Mouse (Mus musculus) heart, embryonic 10.5 days (tissue): Measurements from ENCODE around the gene Eif3b. TPM values are rescaled to one million over a fixed set of nuclear protein-coding genes. Genes with fewer than 3 reads are reported as not detected.
"Not testable (repeated sequence)": the region's sequence is repeated elsewhere in the genome, so short reads cannot be mapped to it uniquely, and the experiment has no call there.

Experiments
- DNase-seq: peaks from one replicate; pipeline ENCODE4 v3.0.0-alpha.2; 2017; ENCODE audit warnings: low spot score
- H3K27ac ChIP-seq: fragments of 300-500 bp; sonication (generic); 2 replicates; pipeline ENCODE4 v1.5.1; 2016; ENCODE audit warnings: mild to moderate bottlenecking
- H3K27me3 ChIP-seq: fragments of 300-500 bp; sonication (generic); 2 replicates; pipeline ENCODE4 v1.6.1; 2016; ENCODE audit warnings: mild to moderate bottlenecking; ENCODE audit not compliant: poor library complexity, insufficient read depth, severe bottlenecking
- H3K36me3 ChIP-seq: fragments of 300-500 bp; sonication (generic); 2 replicates; pipeline ENCODE4 v1.6.1; 2016; ENCODE audit warnings: mild to moderate bottlenecking, moderate library complexity
- H3K4me1 ChIP-seq: fragments of 300-500 bp; sonication (generic); 2 replicates; pipeline ENCODE4 v1.6.1; 2016; ENCODE audit warnings: mild to moderate bottlenecking
- H3K4me3 ChIP-seq: fragments of 300-500 bp; sonication (generic); 2 replicates; pipeline ENCODE4 v1.5.1; 2016; ENCODE audit warnings: mild to moderate bottlenecking, moderate library complexity
- H3K9me3 ChIP-seq: fragments of 300-500 bp; sonication (generic); 2 replicates; pipeline ENCODE4 v1.6.1; 2016; ENCODE audit warnings: mild to moderate bottlenecking, moderate library complexity
- WGBS: fragments of 180-500 bp; shearing (Covaris S2); methylation state at CpG from one replicate; pipeline ENCODE4 v1.1.7; 2016; 5-methylcytosine and 5-hydroxymethylcytosine counted together
- polyA plus RNA-seq: library from polyadenylated mRNA; unstranded; fragments of >200 nt; fragmentation: Nextera tagmentation; extraction: Ambion mirVana; gene quantifications from 2 replicates; pipeline ENCODE4 v1.2.1, GENCODE M21; 2016

Eif3b gene
- polyA plus RNA-seq, 1 experiment from 2014 or later = 201 TPM

GRCm38 (mm10) chr5:140408801-140409200 lies 10.3 kb upstream of the Eif3b start:
- H3K9me3 ChIP-seq = no peaks in the 10 kb centered on the region
- H3K27me3 ChIP-seq = no peaks in the 10 kb centered on the region
- H3K36me3 ChIP-seq = no peaks in the 10 kb centered on the region
- H3K4me3 ChIP-seq = no peak overlapping the region
- no peak for DNase-seq
- H3K4me1 ChIP-seq = no peaks in the 10 kb centered on the region
- H3K27ac ChIP-seq = no peak overlapping the region

- H3K4me1 ChIP-seq = no peaks in the 10 kb centered on the region
- no peak overlapping the region for H3K27ac ChIP-seq
- H3K36me3 ChIP-seq = no peaks in the 10 kb centered on the region
- 23% methylated on average over 8 of the region's 8 CpGs for WGBS
- H3K9me3 ChIP-seq = no peaks in the 10 kb centered on the region
- no peak for DNase-seq
- H3K4me3 ChIP-seq = no peak overlapping the region
- no peaks in the 10 kb centered on the region for H3K27me3 ChIP-seq
Observed at GRCm38 (mm10) chr5:140411339-140411738, 7.8 kb upstream of the Eif3b start.

- no peaks in the 10 kb centered on the region for H3K4me1 ChIP-seq
- no peak overlapping the region for H3K4me3 ChIP-seq
- H3K36me3 ChIP-seq = no peaks in the 10 kb centered on the region
- no peaks in the 10 kb centered on the region for H3K9me3 ChIP-seq
- no peak overlapping the region for H3K27ac ChIP-seq
- DNase-seq = no peak
- 66% methylated on average over 4 of the region's 4 CpGs for WGBS
- H3K27me3 ChIP-seq = no peaks in the 10 kb centered on the region
Observed at GRCm38 (mm10) chr5:140414647-140415046, 4.5 kb upstream of the Eif3b start.

GRCm38 (mm10) chr5:140418106-140418488 lies 1.0 kb upstream of the Eif3b start:
- no peak for DNase-seq
- Histone ChIP-seq H3K36me3 (peaks cover 10% of the 10 kb centered on the region), H3K9me3 (no peaks in the 10 kb centered on the region), H3K27me3 (no peaks in the 10 kb centered on the region), H3K4me3 (peak overlapping the region; percentile 100), H3K27ac (peak overlapping the region; percentile 98), H3K4me1 (peaks cover 23% of the 10 kb centered on the region)
- 2% methylated on average over 12 of the region's 12 CpGs for WGBS

- Histone ChIP-seq H3K4me3 (peak overlapping the region; percentile 100), H3K27me3 (no peaks in the 10 kb centered on the region), H3K27ac (peak overlapping the region; percentile 98), H3K36me3 (peaks cover 22% of the 10 kb centered on the region), H3K4me1 (peaks cover 23% of the 10 kb centered on the region), H3K9me3 (no peaks in the 10 kb centered on the region)
- under 1% methylated on average over 62 of the region's 62 CpGs for WGBS
- DNase-seq = no peak
Observed at GRCm38 (mm10) chr5:140419442-140420080, 433 bp downstream of the Eif3b start.

GRCm38 (mm10) chr5:140420616-140421015 lies 1.5 kb downstream of the Eif3b start:
- no peaks in the 10 kb centered on the region for H3K9me3 ChIP-seq
- H3K4me1 ChIP-seq = peaks cover 23% of the 10 kb centered on the region
- peak overlapping the region; percentile 100 for H3K4me3 ChIP-seq
- no peak for DNase-seq
- WGBS = 47% methylated on average over 4 of the region's 4 CpGs
- H3K27me3 ChIP-seq = no peaks in the 10 kb centered on the region
- H3K27ac ChIP-seq = no peak overlapping the region
- peaks cover 29% of the 10 kb centered on the region for H3K36me3 ChIP-seq

GRCm38 (mm10) chr5:140425016-140425783 lies 6.1 kb downstream of the Eif3b start:
- H3K4me3 ChIP-seq = no peak overlapping the region
- H3K4me1 ChIP-seq = peaks cover 23% of the 10 kb centered on the region
- H3K36me3 ChIP-seq = peaks cover 75% of the 10 kb centered on the region
- DNase-seq = no peak
- 94% methylated on average over 17 of the region's 17 CpGs for WGBS
- no peaks in the 10 kb centered on the region for H3K27me3 ChIP-seq
- no peaks in the 10 kb centered on the region for H3K9me3 ChIP-seq
- no peak overlapping the region for H3K27ac ChIP-seq

GRCm38 (mm10) chr5:140439117-140439516 lies 20.0 kb downstream of the Eif3b start:
- not testable (repeated sequence) for DNase-seq, H3K9me3 ChIP-seq, H3K27ac ChIP-seq, H3K4me3 ChIP-seq, H3K27me3 ChIP-seq
- Histone ChIP-seq H3K4me1 (peaks cover 12% of the 10 kb centered on the region), H3K36me3 (peaks cover 92% of the 10 kb centered on the region)
- WGBS = 71% methylated on average over 2 of the region's 6 CpGs

- no peak overlapping the region for H3K4me3 ChIP-seq
- H3K36me3 ChIP-seq = peaks cover 85% of the 10 kb centered on the region
Observed at GRCm38 (mm10) chr5:140441406-140441805, 22.3 kb downstream of the Eif3b start.

GRCm38 (mm10) chr5:140444012-140444411 lies 24.9 kb downstream of the Eif3b start:
- Histone ChIP-seq H3K36me3 (peaks cover 66% of the 10 kb centered on the region), H3K4me1 (peaks cover 29% of the 10 kb centered on the region), H3K9me3 (no peaks in the 10 kb centered on the region), H3K27me3 (no peaks in the 10 kb centered on the region), H3K4me3 (no peak overlapping the region), H3K27ac (no peak overlapping the region; the same call in 1 of the 2 replicates)
- DNase-seq = no peak
- WGBS = 59% methylated on average over 4 of the region's 4 CpGs

More at GRCm38 (mm10) chr5:140441406-140441805, 22.3 kb downstream of the Eif3b start:
- Histone ChIP-seq H3K27me3 (no peaks in the 10 kb centered on the region), H3K4me1 (peaks cover 29% of the 10 kb centered on the region), H3K27ac (no peak overlapping the region), H3K9me3 (no peaks in the 10 kb centered on the region)
- no peak for DNase-seq
- WGBS = 84% methylated on average over 3 of the region's 3 CpGs

GRCm38 (mm10) chr5:140445345-140445744 lies 26.2 kb downstream of the Eif3b start, which contains the start of gene Gm4869:
TSS of gene Gm4869 (plus strand) at chr5:140445645.
- no peak for DNase-seq
- Histone ChIP-seq H3K36me3 (peaks cover 56% of the 10 kb centered on the region), H3K4me1 (peaks cover 29% of the 10 kb centered on the region), H3K9me3 (no peaks in the 10 kb centered on the region), H3K4me3 (no peak within 1 kb of the TSS), H3K27ac (peak within 1 kb of the TSS; percentile 17; the same call in 1 of the 2 replicates), H3K27me3 (no peaks in the 10 kb centered on the region)
- 84% methylated on average over 5 of the region's 5 CpGs for WGBS

GRCm38 (mm10) chr5:140446054-140446453 lies 26.9 kb downstream of the Eif3b start:
- Histone ChIP-seq H3K27ac (peak overlapping the region; percentile 17; the same call in 1 of the 2 replicates), H3K4me3 (no peak overlapping the region), H3K4me1 (peaks cover 29% of the 10 kb centered on the region), H3K36me3 (peaks cover 49% of the 10 kb centered on the region), H3K9me3 (no peaks in the 10 kb centered on the region), H3K27me3 (no peaks in the 10 kb centered on the region)
- WGBS = 67% methylated on average over 7 of the region's 7 CpGs
- DNase-seq = no peak

- Histone ChIP-seq H3K27ac (no peak overlapping the region), H3K27me3 (no peaks in the 10 kb centered on the region), H3K4me3 (no peak overlapping the region), H3K4me1 (no peaks in the 10 kb centered on the region), H3K9me3 (no peaks in the 10 kb centered on the region), H3K36me3 (no peaks in the 10 kb centered on the region)
- DNase-seq = no peak
Observed at GRCm38 (mm10) chr5:140454488-140454887, 35.4 kb downstream of the Eif3b start.
